Mouse (Mus musculus): ENCODE results near the gene Flrt2.

GRCm38 (mm10) chr12:95694507-95694906, 2.5 kb downstream of the Flrt2 start:
- TF ChIP-seq POLR2A (IDR thresholded peaks at IDR 0.05; ENCODE audit: low read depth, low read length) = no peak
- no peak for TF ChIP-seq JUND (conservative IDR thresholded peaks at IDR 0.05; ENCODE audit: low read depth, low read length)
